Mouse (Mus musculus) thymus, postnatal 14 days (tissue): Measurements from ENCODE around the gene Olfr1415.
"Not testable (repeated sequence)": the region's sequence is repeated elsewhere in the genome, so short reads cannot be mapped to it uniquely, and the experiment has no call there.

Experiments used
- DNase-seq: peaks from one replicate; pipeline ENCODE4 v3.0.0; 2021

The Olfr1415 gene

GRCm38 (mm10) chr1:92496001-92496400 lies at the start of gene Olfr1415:
Gene Olfr1415, minus strand, starts transcription at chr1:92496101.
- no peak for DNase-seq

DNA sequence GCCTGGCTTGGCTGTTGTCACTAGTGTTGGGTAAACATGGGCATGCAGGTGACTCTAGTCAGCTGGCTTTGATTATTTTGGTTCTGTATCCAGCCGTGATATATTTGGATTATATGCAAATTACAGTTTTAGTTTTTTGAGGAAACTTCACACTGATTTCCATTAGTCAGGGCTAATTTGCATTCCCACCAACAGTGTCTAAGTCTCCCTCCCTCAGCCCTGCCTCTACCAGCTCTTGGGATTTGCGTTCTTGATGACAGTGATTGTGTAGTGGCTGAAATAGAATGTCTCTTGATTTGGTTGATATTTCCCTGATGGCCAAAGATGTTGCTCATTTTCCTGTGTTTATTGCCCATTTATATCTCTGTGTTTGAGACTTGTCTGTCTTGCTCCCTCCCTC lies 43.2 kb upstream of the Olfr1415 start:
- no peak for DNase-seq

- DNase-seq: no peak
Observed at GRCm38 (mm10) chr1:92536972-92537371, 41.1 kb upstream of the Olfr1415 start.

DNA sequence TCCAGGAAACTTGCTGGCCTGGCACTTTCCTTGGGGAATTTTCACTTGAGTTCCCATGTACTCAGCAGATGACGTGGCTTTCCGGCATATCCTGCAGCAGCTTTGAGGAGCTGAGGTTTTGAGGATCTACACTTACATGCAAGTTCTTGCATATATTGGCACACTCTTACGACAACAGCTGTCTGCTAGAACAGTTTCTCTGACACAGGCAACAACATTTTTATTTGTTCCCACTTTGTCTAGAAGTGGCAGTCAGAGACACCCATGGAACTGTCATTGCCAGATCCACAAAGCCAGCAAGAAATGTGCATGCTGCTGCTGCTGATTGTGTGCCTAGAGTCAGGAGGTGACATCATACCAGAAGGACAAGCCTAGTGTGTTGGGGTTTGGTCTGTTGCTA lies 27.9 kb upstream of the Olfr1415 start:
- no peak for DNase-seq

GRCm38 (mm10) chr1:92521376-92521775 lies 25.5 kb upstream of the Olfr1415 start:
- no peak for DNase-seq

DNA sequence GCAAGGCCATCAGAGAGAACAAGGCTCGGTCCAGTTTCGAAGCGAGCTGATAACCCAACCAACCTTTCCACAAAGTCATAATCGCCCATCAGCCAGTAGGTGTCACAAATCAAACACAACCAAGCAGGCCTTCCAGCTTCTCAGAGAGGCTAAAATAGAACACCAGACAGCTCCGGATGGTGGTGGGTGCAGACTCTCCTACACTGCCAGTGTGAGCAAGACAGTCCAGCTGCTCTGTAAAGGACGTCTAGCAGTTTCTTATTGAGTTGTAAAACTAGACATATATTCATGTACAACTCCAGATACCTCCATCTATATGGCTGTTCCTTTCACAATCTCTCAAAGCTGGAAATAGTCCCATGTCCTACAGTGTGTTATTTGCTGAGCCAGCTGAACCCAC lies 23.1 kb upstream of the Olfr1415 start:
- DNase-seq: no peak

GRCm38 (mm10) chr1:92518561-92518960 lies 22.7 kb upstream of the Olfr1415 start, which contains the start of gene Olfr1414:
Gene Olfr1414, minus strand, starts transcription at chr1:92518661.
- DNase-seq: no peak

GRCm38 (mm10) chr1:92515390-92515789 lies 19.5 kb upstream of the Olfr1415 start:
- DNase-seq: no peak

GRCm38 (mm10) chr1:92511646-92512045 lies 15.7 kb upstream of the Olfr1415 start:
- DNase-seq: not testable (repeated sequence)

DNA sequence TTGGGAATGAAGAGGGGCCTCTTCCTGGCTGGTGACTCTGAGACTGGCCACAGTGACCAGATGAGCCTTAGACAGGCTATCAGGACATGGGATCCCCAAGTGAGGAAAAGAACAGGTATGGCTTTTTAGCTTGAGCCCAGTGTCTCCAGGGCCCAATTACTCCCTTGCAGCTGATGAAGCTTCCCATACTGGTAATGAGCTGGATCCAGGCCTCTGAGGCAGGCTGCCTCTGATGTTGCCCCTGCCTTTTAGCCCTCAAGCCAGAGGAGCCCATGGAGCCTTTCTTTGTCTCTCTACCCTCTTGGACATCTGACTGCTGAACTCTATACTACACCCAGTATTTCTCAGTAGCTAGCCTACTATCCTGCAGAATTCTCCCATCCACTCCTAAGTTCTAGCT lies 10.9 kb downstream of the Olfr1415 start, which contains the start of gene Olfr1416:
Gene Olfr1416, minus strand, starts transcription at position 101 of the 400 bp plus-strand sequence.
- no peak for DNase-seq

GRCm38 (mm10) chr1:92474066-92474578 lies 21.8 kb downstream of the Olfr1415 start:
- DNase-seq: no peak

- peak; percentile 96 for DNase-seq
Observed at GRCm38 (mm10) chr1:92473165-92474041, 22.5 kb downstream of the Olfr1415 start, which contains the start of gene Ndufa10. Gene Ndufa10, minus strand, starts transcription at chr1:92473860.

DNA sequence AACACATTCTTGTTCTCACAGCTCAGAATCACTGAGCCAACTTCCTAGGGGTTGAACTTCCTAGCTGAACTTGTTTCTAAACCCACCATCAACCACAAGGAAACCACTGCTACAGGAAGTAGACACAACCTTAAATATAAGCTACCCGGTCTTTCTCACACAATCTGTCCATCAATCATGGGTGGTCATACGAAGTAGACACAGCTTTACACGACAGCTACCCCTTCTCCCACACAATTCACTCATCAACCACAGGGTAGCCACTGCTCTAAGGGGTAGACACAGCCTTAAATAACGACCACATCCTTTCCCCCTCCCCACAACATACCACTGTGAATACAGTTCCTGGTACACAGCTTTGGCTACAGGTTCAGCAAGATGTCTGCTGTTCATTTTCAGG lies 27.0 kb downstream of the Olfr1415 start:
- DNase-seq: no peak

GRCm38 (mm10) chr1:92458416-92458815 lies 37.5 kb downstream of the Olfr1415 start:
- DNase-seq: no peak

DNA sequence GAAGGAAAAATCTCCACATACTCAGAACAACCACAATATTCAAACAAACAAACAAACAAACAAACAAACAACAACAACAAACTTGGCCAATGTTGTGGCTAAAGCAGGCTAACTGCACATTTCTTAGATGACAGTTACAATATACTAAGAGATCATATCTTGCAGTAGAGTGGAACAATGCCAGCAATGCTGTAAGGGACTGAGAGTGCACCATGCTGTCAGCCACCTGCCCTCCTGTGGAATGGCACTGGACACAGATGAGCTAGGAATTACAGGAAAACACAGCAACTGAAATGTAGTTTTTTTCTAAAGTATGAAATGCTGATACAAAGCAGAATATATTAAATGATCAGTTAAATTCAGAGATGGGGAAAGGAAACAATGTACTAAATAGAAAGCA lies 38.1 kb downstream of the Olfr1415 start:
- DNase-seq: no peak

DNA sequence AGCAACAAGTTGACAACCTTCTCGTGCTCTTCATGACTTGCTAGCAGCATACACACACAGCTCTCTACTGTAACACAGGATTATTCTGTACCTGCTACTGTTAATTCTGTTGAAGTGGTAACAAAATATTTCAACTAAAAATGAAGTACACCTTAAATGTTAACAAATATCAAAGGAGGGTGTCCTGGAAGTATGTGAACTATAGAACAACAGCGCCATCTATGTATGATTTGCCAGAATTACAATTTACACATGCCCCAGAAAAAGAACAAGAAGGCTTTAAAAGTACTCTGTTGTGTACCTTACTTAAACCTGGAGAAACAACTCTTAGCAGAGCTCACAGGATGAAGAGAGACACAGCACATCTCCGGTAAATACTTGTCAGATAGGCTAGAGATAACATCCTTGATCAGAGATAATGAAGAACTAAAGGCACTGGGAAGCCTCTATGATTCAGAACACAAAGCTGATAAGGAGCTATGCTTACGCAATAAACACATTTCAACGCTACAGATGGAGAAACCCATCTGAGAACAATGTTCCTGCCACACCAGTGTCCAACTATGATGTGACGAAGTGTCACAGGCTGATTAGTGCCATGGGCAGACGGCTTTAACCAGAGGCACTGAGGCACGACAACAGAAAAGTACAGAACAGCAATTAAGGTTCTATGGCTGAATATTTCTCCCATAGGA lies 42.0 kb downstream of the Olfr1415 start:
- no peak for DNase-seq

- no peak for DNase-seq
Observed at GRCm38 (mm10) chr1:92448293-92448692, 47.6 kb downstream of the Olfr1415 start.

GRCm38 (mm10) chr1:92441453-92442063 lies 54.3 kb downstream of the Olfr1415 start:
- no peak for DNase-seq

DNA sequence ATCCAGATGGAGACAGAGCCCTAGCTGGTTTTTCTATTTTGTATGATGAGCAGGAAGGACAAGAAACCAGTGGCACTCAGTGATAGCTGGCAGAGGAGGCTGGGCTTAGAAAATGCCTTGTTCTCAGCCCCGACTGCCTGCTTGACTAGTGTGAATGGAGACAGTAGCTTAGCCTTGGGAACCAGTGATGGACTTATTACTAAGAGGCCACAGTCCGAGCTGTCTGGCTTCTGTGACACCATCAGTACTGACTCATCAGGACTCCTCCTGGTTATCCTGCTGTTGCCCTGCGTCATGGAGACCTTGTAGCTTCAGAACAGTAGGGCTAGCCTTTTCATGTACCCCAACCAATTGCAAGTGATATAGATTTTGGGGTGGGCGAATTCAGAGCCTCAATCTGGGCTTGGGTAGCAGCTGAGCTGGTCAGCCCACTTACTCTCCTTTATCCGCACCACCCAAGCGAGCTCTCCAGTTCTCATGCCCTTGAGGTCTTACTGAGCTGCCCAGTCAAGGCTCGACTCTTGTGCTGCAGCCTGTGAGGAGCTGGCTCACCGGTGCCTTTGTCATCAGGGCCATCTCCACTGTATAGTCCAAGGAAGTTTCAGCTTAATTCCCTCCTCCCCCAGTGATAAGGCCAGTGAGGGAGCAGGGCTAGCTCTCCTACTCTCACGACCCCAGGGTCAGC lies 55.7 kb downstream of the Olfr1415 start:
- no peak for DNase-seq
